Mouse (Mus musculus) spleen, adult 2 months (tissue): ENCODE results near the gene Acnat2. TPM values are rescaled to one million over a fixed set of nuclear protein-coding genes. Genes with fewer than 3 reads are reported as not detected.
"Not testable (repeated sequence)": the region's sequence is repeated elsewhere in the genome, so short reads cannot be mapped to it uniquely, and the experiment has no call there.

Source experiments
- DNase-seq, 2 experiments: peaks; one replicate each; pipeline versions ENCODE4 v3.0.0 to v3.0.0-alpha.2; 2012 to 2021; ENCODE audit warnings: low spot score in 2 of 2, low read depth in 1 of 2
- H3K27ac ChIP-seq: fragments of 200-500 bp; 2 replicates; pipeline ENCODE4 v1.5.1; 2012; ENCODE audit warnings: low read length, inconsistent platforms; ENCODE audit not compliant: insufficient read depth
- H3K27me3 ChIP-seq: fragments of 200-500 bp; 2 replicates; pipeline ENCODE4 v1.6.1; 2012; ENCODE audit warnings: mild to moderate bottlenecking, moderate library complexity, low read length, inconsistent platforms; ENCODE audit not compliant: control insufficient read depth, insufficient read depth
- H3K36me3 ChIP-seq: fragments of 200-500 bp; 2 replicates; pipeline ENCODE4 v1.6.1; 2012; ENCODE audit warnings: mild to moderate bottlenecking, low read length, inconsistent platforms; ENCODE audit not compliant: control insufficient read depth, insufficient read depth
- H3K4me1 ChIP-seq: fragments of 200-500 bp; 2 replicates; pipeline ENCODE4 v1.6.1; 2011; ENCODE audit warnings: inconsistent platforms; ENCODE audit not compliant: control insufficient read depth, insufficient read depth, insufficient read length
- H3K4me3 ChIP-seq: fragments of 200-500 bp; 2 replicates; pipeline ENCODE4 v1.5.1; 2011; ENCODE audit warnings: mild to moderate bottlenecking, inconsistent platforms; ENCODE audit not compliant: insufficient read depth, insufficient read length; ENCODE audit errors: extremely low read depth
- CTCF ChIP-seq: fragments of 200-500 bp; IDR thresholded peaks from 2 replicates; pipeline ENCODE4 v1.5.1; 2011; ENCODE audit warnings: mild to moderate bottlenecking, inconsistent platforms; ENCODE audit not compliant: insufficient read depth, insufficient read length, insufficient replicate concordance; ENCODE audit errors: extremely low read depth
- POLR2A ChIP-seq: fragments of 200-500 bp; IDR thresholded peaks from 2 replicates; pipeline ENCODE4 v1.6.1; 2011; ENCODE audit warnings: low read depth, low read length, inconsistent platforms
- WGBS: fragments of 180-500 bp; shearing (Covaris S2); methylation state at CpG from one replicate; pipeline ENCODE4 v1.1.7; 2018; 5-methylcytosine and 5-hydroxymethylcytosine counted together
- polyA plus RNA-seq: library from polyadenylated mRNA; depleted of rRNA; stranded (reverse); fragments of >200 nt; gene quantifications from 2 replicates; pipeline ENCODE4 v1.2.3, GENCODE M21; 2012; rRNA removed

The Acnat2 gene
- not detected in 2 replicates for polyA plus RNA-seq

GRCm38 (mm10) chr4:49407957-49408356, at the start of gene Acnat2:
Gene Acnat2 (minus strand): TSS chr4:49408151.
- DNase-seq, H3K27ac ChIP-seq, H3K27me3 ChIP-seq, H3K4me3 ChIP-seq, H3K36me3 ChIP-seq, H3K4me1 ChIP-seq: not testable (repeated sequence)
- 86% methylated on average over 5 of the region's 5 CpGs for WGBS

GRCm38 (mm10) chr4:49456171-49456570, 48.2 kb upstream of the Acnat2 start:
- H3K27me3 ChIP-seq, result no peaks in the 10 kb centered on the region
- no peak overlapping the region for H3K4me3 ChIP-seq
- TF ChIP-seq POLR2A (no peak), CTCF (no peak)
- no peaks in the 10 kb centered on the region for H3K4me1 ChIP-seq
- H3K27ac ChIP-seq, result no peak overlapping the region
- H3K36me3 ChIP-seq, result no peaks in the 10 kb centered on the region
- WGBS, result 75% methylated on average over 2 of the region's 2 CpGs
- no peak for DNase-seq

GRCm38 (mm10) chr4:49451848-49452551, 44.0 kb upstream of the Acnat2 start:
- Histone ChIP-seq H3K4me1 (no peaks in the 10 kb centered on the region), H3K27me3 (no peaks in the 10 kb centered on the region), H3K4me3 (no peak overlapping the region), H3K27ac (no peak overlapping the region), H3K36me3 (no peaks in the 10 kb centered on the region)
- DNase-seq, result no peak
- 97% methylated on average over 1 of the region's 1 CpGs for WGBS
- TF ChIP-seq CTCF (no peak), POLR2A (no peak)

- H3K4me3 ChIP-seq, H3K4me1 ChIP-seq, H3K36me3 ChIP-seq, H3K27ac ChIP-seq, DNase-seq, H3K27me3 ChIP-seq: not testable (repeated sequence)
- 76% methylated on average over 1 of the region's 1 CpGs for WGBS
Observed at GRCm38 (mm10) chr4:49451133-49451847, 43.3 kb upstream of the Acnat2 start.

- WGBS, result 93% methylated on average over 3 of the region's 3 CpGs
- H3K27me3 ChIP-seq, H3K4me3 ChIP-seq, DNase-seq, H3K36me3 ChIP-seq, H3K4me1 ChIP-seq, H3K27ac ChIP-seq: not testable (repeated sequence)
Observed at GRCm38 (mm10) chr4:49436968-49437367, 29.0 kb upstream of the Acnat2 start.

- H3K4me1 ChIP-seq, H3K36me3 ChIP-seq, H3K27me3 ChIP-seq, H3K4me3 ChIP-seq, DNase-seq, H3K27ac ChIP-seq: not testable (repeated sequence)
- 82% methylated on average over 2 of the region's 2 CpGs for WGBS
Observed at GRCm38 (mm10) chr4:49410151-49410550, 2.2 kb upstream of the Acnat2 start.

- WGBS, result 58% methylated on average over 2 of the region's 2 CpGs
- no peak for DNase-seq
- H3K27ac ChIP-seq, result no peak overlapping the region
- TF ChIP-seq CTCF (no peak), POLR2A (no peak)
- H3K4me1 ChIP-seq, result no peaks in the 10 kb centered on the region
- H3K27me3 ChIP-seq, result no peaks in the 10 kb centered on the region
- H3K4me3 ChIP-seq, result no peak overlapping the region
- no peaks in the 10 kb centered on the region for H3K36me3 ChIP-seq
Observed at GRCm38 (mm10) chr4:49386873-49387272, 21.1 kb downstream of the Acnat2 start.

- not testable (repeated sequence) for H3K27ac ChIP-seq, DNase-seq, H3K4me1 ChIP-seq, H3K4me3 ChIP-seq, H3K36me3 ChIP-seq, H3K27me3 ChIP-seq
- WGBS, result 83% methylated on average over 2 of the region's 2 CpGs
Observed at GRCm38 (mm10) chr4:49383576-49384318, 24.2 kb downstream of the Acnat2 start.

- not testable (repeated sequence) for H3K27ac ChIP-seq, H3K4me1 ChIP-seq, H3K27me3 ChIP-seq, H3K36me3 ChIP-seq, H3K4me3 ChIP-seq, DNase-seq
- 83% methylated on average over 3 of the region's 3 CpGs for WGBS
Observed at GRCm38 (mm10) chr4:49368046-49368445, 39.9 kb downstream of the Acnat2 start.
